17 mouse cellular contexts compared by ENCODE assay signal in the genomic region with DNA sequence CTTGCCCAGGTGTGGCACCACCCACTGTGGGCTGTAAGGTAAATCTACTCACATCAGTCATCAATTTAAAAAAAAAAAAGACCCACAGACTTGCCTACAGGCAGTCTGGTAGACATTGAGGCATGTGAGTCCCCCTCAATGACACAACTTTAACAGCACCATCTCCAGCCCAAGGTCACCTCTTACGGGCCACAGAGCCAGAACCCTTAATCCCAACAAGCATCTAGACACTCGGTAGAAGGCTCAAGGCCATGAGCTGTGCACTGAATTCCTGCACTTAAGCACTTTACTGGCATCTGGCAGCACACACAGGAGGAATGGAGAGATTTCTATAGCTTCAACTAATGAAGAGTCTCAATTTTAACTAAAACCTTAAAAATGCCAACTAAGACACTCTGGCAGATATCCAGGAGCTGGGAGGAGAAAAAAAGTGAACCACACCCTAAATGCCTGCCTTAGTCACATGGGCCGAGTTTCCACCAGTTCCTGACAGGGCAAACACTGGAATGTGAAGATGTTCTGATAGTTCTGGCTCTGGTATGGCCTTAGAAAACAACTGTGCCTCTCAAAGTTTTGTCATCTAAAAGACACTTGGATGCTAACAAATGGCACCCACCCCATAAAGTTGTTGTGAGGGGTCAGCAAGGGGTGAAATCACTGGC. TPM values are rescaled to one million over a fixed set of nuclear protein-coding genes. Genes with fewer than 3 reads are reported as not detected.
DNase-seq lines count a peak whose midpoint lies in the region; ATAC-seq and TF ChIP-seq lines count a peak whose summit lies in the region.
"Had no signal": no experiment of that assay in that cellular context is flagged by ENCODE, and none has a peak within 500 bp of the region (broad histone marks: within the 10 kb centered on the region; RNA-seq: fewer than 3 reads in every experiment).

No protein-coding gene starts in this region.

- TF ChIP-seq CTCF in kidney, adult 2 months (conservative IDR thresholded peaks at IDR 0.05; ENCODE audit: insufficient read depth, insufficient read length, low read depth, low read length): no peak
- no peak for TF ChIP-seq CTCF in lung, adult 2 months (IDR thresholded peaks at IDR 0.05; ENCODE audit: insufficient read depth, low read length)
- no peak for TF ChIP-seq CTCF in left cerebral cortex, adult 2 months (IDR thresholded peaks at IDR 0.05)

- no peaks in the 10 kb centered on the region for H3K36me3 ChIP-seq in kidney, adult 2 months (ENCODE audit: control insufficient read depth, insufficient read depth, low read length)
- no peaks in the 10 kb centered on the region; the same call in none of the 2 replicates for H3K36me3 ChIP-seq in kidney, embryonic 16.5 days (ENCODE audit: insufficient read depth, low read length)

- H3K4me3 ChIP-seq in kidney, adult 2 months (ENCODE audit: insufficient read depth, low read depth, low read length): no peak overlapping the region
- no peak overlapping the region for H3K4me3 ChIP-seq in kidney, embryonic 16.5 days (ENCODE audit: low read length)
- no peak overlapping the region for H3K4me3 ChIP-seq in lung, adult 2 months (replicated peaks; ENCODE audit: extremely low read depth, low read depth, low read length)
- H3K4me3 ChIP-seq in left cerebral cortex, adult 2 months: no peak overlapping the region
- H3K4me3 ChIP-seq: midbrain, embryonic 12.5 days had no signal

- H3K9ac ChIP-seq in kidney, embryonic 16.5 days (replicated peaks; ENCODE audit: low read length): no peak overlapping the region
- H3K9ac ChIP-seq: lung, embryonic 14.5 days; midbrain, embryonic 12.5 days had no signal

- DNase-seq in kidney, adult 2 months: peak; percentile 46
- peak; percentile 35 for DNase-seq in lung, postnatal 36 days
- no peak for DNase-seq in lung, adult 2 months
- peak; percentile 66 to 69 for DNase-seq in spleen, postnatal 4 days (ENCODE audit: low spot score in 2 of 2)
- DNase-seq in gastrocnemius, postnatal 14 days: no peak
- DNase-seq in left cerebral cortex, adult 2 months (ENCODE audit: extremely low spot score in 1 of 2, low spot score in 2 of 2): no peak
- DNase-seq: adrenal gland, adult 2 months; cerebellum, adult 2 months; embryo, embryonic 11 days; heart, postnatal 10 days; layer of hippocampus, adult 9-11 months; lung, embryonic 14.5 days; right cerebral cortex, postnatal 4 days had no signal

- intact Hi-C loops in gastrocnemius, postnatal 14 days (cut with DNase I; ENCODE audit: low total_unique reads): no loop called here
- intact Hi-C loops in left cerebral cortex, adult 2 months (cut with DNase I): no loop called here

- TF ChIP-seq POLR2A in kidney, adult 2 months (IDR thresholded peaks at IDR 0.05; ENCODE audit: low read depth, low read length): no peak
- no peak for TF ChIP-seq POLR2A in lung, adult 2 months (IDR thresholded peaks at IDR 0.05; ENCODE audit: borderline replicate concordance, extremely low read depth, low read depth, low read length)

- no peak overlapping the region for H3K4me2 ChIP-seq in kidney, embryonic 16.5 days (replicated peaks; ENCODE audit: low read depth, low read length)
- H3K4me2 ChIP-seq: lung, embryonic 14.5 days; midbrain, embryonic 12.5 days had no signal

- ATAC-seq in kidney, embryonic 16.5 days (ENCODE audit: low FRiP score, low TSS enrichment): no peak
- peak; percentile 81 for ATAC-seq in common myeloid progenitor, adult 5-6 weeks (replicated peaks; ENCODE audit: low read depth, poor library complexity, severe bottlenecking)
- ATAC-seq: hindbrain, embryonic 16.5 days had no signal

- H3K27me3 ChIP-seq in kidney, adult 2 months (replicated peaks; ENCODE audit: control insufficient read depth, insufficient read depth, low read length): no peaks in the 10 kb centered on the region
- H3K27me3 ChIP-seq in kidney, embryonic 16.5 days (ENCODE audit: insufficient read depth, low read length): no peaks in the 10 kb centered on the region
- H3K27me3 ChIP-seq: midbrain, embryonic 12.5 days had no signal

- H3K27ac ChIP-seq in kidney, adult 2 months (ENCODE audit: insufficient read depth, low read depth, low read length): no peak overlapping the region; the same call in 1 of the 2 replicates
- H3K27ac ChIP-seq in kidney, embryonic 16.5 days (ENCODE audit: low read length): no peak overlapping the region
- H3K27ac ChIP-seq in left cerebral cortex, adult 2 months: no peak overlapping the region
- H3K27ac ChIP-seq: midbrain, embryonic 12.5 days had no signal

- 0 out of 2 replicates have a peak, but pooled peaks cover 3% of the 10 kb centered on the region for H3K4me1 ChIP-seq in kidney, adult 2 months (ENCODE audit: control insufficient read depth, insufficient read depth, low read length)
- no peaks in the 10 kb centered on the region for H3K4me1 ChIP-seq in kidney, embryonic 16.5 days (ENCODE audit: insufficient read depth, low read length)
- H3K4me1 ChIP-seq in lung, adult 2 months (ENCODE audit: control insufficient read depth, insufficient read depth, low read length): peaks cover 8% of the 10 kb centered on the region
- H3K4me1 ChIP-seq: midbrain, embryonic 12.5 days had no signal

- 72% methylated on average over 3 of the region's 3 CpGs for WGBS in kidney, adult 2 months
- 75% methylated on average over 3 of the region's 3 CpGs for WGBS in kidney, embryonic 16.5 days
- 52% methylated on average over 3 of the region's 3 CpGs for WGBS in lung, adult 2 months

- H3K9me3 ChIP-seq in kidney, embryonic 16.5 days (ENCODE audit: low read length): no peaks in the 10 kb centered on the region
- H3K9me3 ChIP-seq: midbrain, embryonic 12.5 days had no signal

RNA-seq across cellular contexts. Expression of a gene that starts 12.6 kb away (rescaled TPM):
- 66.1 and 71.4 TPM in 2 replicates for polyA plus RNA-seq in kidney, adult 2 months (2012; rRNA removed)
- polyA plus RNA-seq in kidney, embryonic 16.5 days (2015; fragmentation: Nextera tagmentation; extraction: Ambion mirVana): 178 and 184 TPM in 2 replicates
- 44.8 and 48.8 TPM in 2 replicates for polyA plus RNA-seq in lung, adult 2 months (2012; rRNA removed)
- 70.5 and 81.4 TPM in 2 replicates for total RNA-seq in common myeloid progenitor, adult 5-6 weeks (2017)
- total RNA-seq in gastrocnemius, postnatal 14 days (2021): 10 to 100 TPM; 48.8 to 52.7 TPM
- total RNA-seq in left cerebral cortex, adult 2 months (2021): 10 to 100 TPM; 80.1 to 80.9 TPM

RNA-seq across cellular contexts. Expression of a gene that starts 21.2 kb away (rescaled TPM):
- polyA plus RNA-seq in kidney, adult 2 months (2012; rRNA removed): 14.4 and 20.7 TPM in 2 replicates
- polyA plus RNA-seq in kidney, embryonic 16.5 days (2015; fragmentation: Nextera tagmentation; extraction: Ambion mirVana): 76.1 and 79.4 TPM in 2 replicates
- polyA plus RNA-seq in lung, adult 2 months (2012; rRNA removed): 10.7 and 20.7 TPM in 2 replicates
- total RNA-seq in common myeloid progenitor, adult 5-6 weeks (2017): 79.2 and 94.4 TPM in 2 replicates
- total RNA-seq in gastrocnemius, postnatal 14 days (2021): 10 to 100 TPM; 24.7 to 27.9 TPM
- 100 to 1,000 TPM; 131 to 133 TPM for total RNA-seq in left cerebral cortex, adult 2 months (2021)

RNA-seq across cellular contexts. Expression of a gene that starts 31.1 kb away (rescaled TPM):
- polyA plus RNA-seq in kidney, adult 2 months (2012; rRNA removed): 33.0 and 35.9 TPM in 2 replicates
- polyA plus RNA-seq in kidney, embryonic 16.5 days (2015; fragmentation: Nextera tagmentation; extraction: Ambion mirVana): 27.4 and 32.0 TPM in 2 replicates
- polyA plus RNA-seq in lung, adult 2 months (2012; rRNA removed): 24.3 and 28.2 TPM in 2 replicates
- 11.5 and 21.0 TPM in 2 replicates for total RNA-seq in common myeloid progenitor, adult 5-6 weeks (2017)
- total RNA-seq in gastrocnemius, postnatal 14 days (2021): 10 to 100 TPM; 38.2 to 39.0 TPM
- total RNA-seq in left cerebral cortex, adult 2 months (2021): 10 to 100 TPM; 33.2 to 34.9 TPM

RNA-seq across cellular contexts. Expression of a gene that starts 40.5 kb away (rescaled TPM):
- polyA plus RNA-seq in kidney, adult 2 months (2012; rRNA removed): 0.31 and 0.57 TPM in 2 replicates
- polyA plus RNA-seq in kidney, embryonic 16.5 days (2015; fragmentation: Nextera tagmentation; extraction: Ambion mirVana): 42.0 and 43.2 TPM in 2 replicates
- 0.50 and 1.1 TPM in 2 replicates for polyA plus RNA-seq in lung, adult 2 months (2012; rRNA removed)
- total RNA-seq in common myeloid progenitor, adult 5-6 weeks (2017): 22.3 and 30.2 TPM in 2 replicates
- total RNA-seq in gastrocnemius, postnatal 14 days (2021): 1 to 10 TPM; 2.1 to 2.8 TPM
- 1 to 10 TPM; 1.1 to 1.2 TPM for total RNA-seq in left cerebral cortex, adult 2 months (2021)
- polyA plus RNA-seq: adrenal gland, adult 2 months had no signal

Comparison
In these comparisons a context has a peak if more than half of its experiments do, and no peak if none do; other contexts are left out.
1. DNase-seq: peak in kidney, adult 2 months (single experiment), lung, postnatal 36 days (single experiment) and spleen, postnatal 4 days (2 of 2); none in lung, adult 2 months (single experiment), gastrocnemius, postnatal 14 days (single experiment) and left cerebral cortex, adult 2 months (0 of 2).